Mouse (Mus musculus): Measurements from ENCODE around the gene Irf5.

DNA sequence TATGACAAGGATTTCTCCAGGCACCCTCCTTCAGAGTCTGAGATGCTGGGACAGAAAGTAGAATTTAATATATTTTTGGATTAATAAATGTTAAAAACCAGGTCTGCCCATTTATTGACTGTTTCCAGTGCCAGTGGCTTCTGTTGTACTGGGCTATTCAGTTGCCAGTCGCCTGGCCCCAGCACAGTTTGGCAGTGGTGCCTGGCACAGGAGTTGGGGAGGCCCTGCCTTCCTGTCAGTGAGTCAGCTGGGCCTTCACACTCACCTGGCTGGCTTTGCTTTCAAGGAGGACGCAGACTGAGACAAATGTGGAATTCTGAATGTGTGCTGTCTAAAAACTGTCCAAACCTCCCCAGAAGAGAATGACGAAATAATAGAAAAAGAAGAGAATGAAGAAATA lies 10.8 kb downstream of the Irf5 start:
- no peak for TF ChIP-seq CTCF (IDR thresholded peaks at IDR 0.05; ENCODE audit: low read depth, low read length)
- no peak for TF ChIP-seq POLR2A (IDR thresholded peaks at IDR 0.05; ENCODE audit: borderline replicate concordance, low read depth, low read length)
